Mouse (Mus musculus) midbrain, embryonic 10.5 days (tissue): ENCODE measurements around the gene Tmc7. TPM values are rescaled to one million over a fixed set of nuclear protein-coding genes. Genes with fewer than 3 reads are reported as not detected.

Experiments
- DNase-seq: peaks from one replicate; pipeline ENCODE4 v3.0.0-alpha.2; 2017; ENCODE audit warnings: low spot score
- H3K27ac ChIP-seq: fragments of 300-500 bp; sonication (generic); replicated peaks from 2 replicates; pipeline ENCODE4 v1.5.1; 2016; ENCODE audit warnings: mild to moderate bottlenecking
- H3K27me3 ChIP-seq: fragments of 300-500 bp; sonication (generic); 2 replicates; pipeline ENCODE4 v1.6.1; 2016; ENCODE audit warnings: low read depth, mild to moderate bottlenecking; ENCODE audit not compliant: poor library complexity, severe bottlenecking
- H3K36me3 ChIP-seq: fragments of 300-500 bp; sonication (generic); 2 replicates; pipeline ENCODE4 v1.6.1; 2016; ENCODE audit warnings: mild to moderate bottlenecking, moderate library complexity
- H3K4me1 ChIP-seq: fragments of 300-500 bp; sonication (generic); 2 replicates; pipeline ENCODE4 v1.6.1; 2016
- H3K4me3 ChIP-seq: fragments of 300-500 bp; sonication (generic); 2 replicates; pipeline ENCODE4 v1.5.1; 2016; ENCODE audit warnings: mild to moderate bottlenecking, moderate library complexity
- H3K9me3 ChIP-seq: fragments of 300-500 bp; sonication (generic); replicated peaks from 2 replicates; pipeline ENCODE4 v1.6.1; 2016; ENCODE audit warnings: mild to moderate bottlenecking
- WGBS: fragments of 180-500 bp; shearing (Covaris S2); methylation state at CpG from one replicate; pipeline ENCODE4 v1.1.7; 2016; 5-methylcytosine and 5-hydroxymethylcytosine counted together
- polyA plus RNA-seq: library from polyadenylated mRNA; unstranded; fragments of >200 nt; fragmentation: Nextera tagmentation; extraction: Ambion mirVana; gene quantifications from 2 replicates; pipeline ENCODE4 v1.2.1, GENCODE M21; 2016

Gene Tmc7
- polyA plus RNA-seq, 1 experiment from 2014 or later, result 7.4 TPM

- Histone ChIP-seq H3K27ac (no peak overlapping the region), H3K4me1 (no peaks in the 10 kb centered on the region), H3K36me3 (no peaks in the 10 kb centered on the region), H3K9me3 (no peaks in the 10 kb centered on the region; the same call in 1 of the 2 replicates), H3K4me3 (no peak overlapping the region), H3K27me3 (no peaks in the 10 kb centered on the region)
- DNase-seq, result no peak
- WGBS, result 88% methylated on average over 8 of the region's 8 CpGs
Measured at GRCm38 (mm10) chr7:118604842-118605241, 20.3 kb upstream of the Tmc7 start.

- DNase-seq, result no peak
- WGBS, result 75% methylated on average over 12 of the region's 12 CpGs
- peaks cover 40% of the 10 kb centered on the region for H3K27me3 ChIP-seq
Measured at GRCm38 (mm10) chr7:118599954-118600631, 15.6 kb upstream of the Tmc7 start.

GRCm38 (mm10) chr7:118597201-118597600, 12.7 kb upstream of the Tmc7 start, which contains the start of gene Tmc5:
Gene Tmc5 (plus strand): TSS chr7:118597297.
- Histone ChIP-seq H3K27ac (peak within 1 kb of the TSS; percentile 46), H3K36me3 (no peaks in the 10 kb centered on the region), H3K4me1 (peaks cover 59% of the 10 kb centered on the region), H3K27me3 (peaks cover 40% of the 10 kb centered on the region), H3K9me3 (no peaks in the 10 kb centered on the region), H3K4me3 (peak within 1 kb of the TSS; percentile 52)
- 5% methylated on average over 23 of the region's 23 CpGs for WGBS
- DNase-seq, result peak; percentile 27

More at GRCm38 (mm10) chr7:118599954-118600631, 15.6 kb upstream of the Tmc7 start:
- H3K4me3 ChIP-seq, result no peak overlapping the region
- peaks cover 30% of the 10 kb centered on the region for H3K4me1 ChIP-seq
- no peaks in the 10 kb centered on the region for H3K9me3 ChIP-seq
- H3K36me3 ChIP-seq, result no peaks in the 10 kb centered on the region
- no peak overlapping the region for H3K27ac ChIP-seq

GRCm38 (mm10) chr7:118596271-118596670, 11.7 kb upstream of the Tmc7 start:
- no peak for DNase-seq
- peaks cover 64% of the 10 kb centered on the region for H3K4me1 ChIP-seq
- H3K9me3 ChIP-seq, result no peaks in the 10 kb centered on the region
- 79% methylated on average over 11 of the region's 11 CpGs for WGBS
- no peak overlapping the region for H3K4me3 ChIP-seq
- H3K36me3 ChIP-seq, result no peaks in the 10 kb centered on the region
- H3K27me3 ChIP-seq, result peaks cover 40% of the 10 kb centered on the region
- H3K27ac ChIP-seq, result no peak overlapping the region

GRCm38 (mm10) chr7:118595228-118595627, 10.7 kb upstream of the Tmc7 start:
- Histone ChIP-seq H3K9me3 (no peaks in the 10 kb centered on the region), H3K4me1 (peaks cover 64% of the 10 kb centered on the region), H3K27ac (peak overlapping the region; percentile 96), H3K4me3 (peak overlapping the region; percentile 43), H3K36me3 (no peaks in the 10 kb centered on the region), H3K27me3 (peaks cover 40% of the 10 kb centered on the region)
- WGBS, result 2% methylated on average over 14 of the region's 14 CpGs
- peak; percentile 94 for DNase-seq

- Histone ChIP-seq H3K27me3 (peaks cover 40% of the 10 kb centered on the region), H3K9me3 (no peaks in the 10 kb centered on the region), H3K36me3 (no peaks in the 10 kb centered on the region), H3K27ac (peak overlapping the region; percentile 96), H3K4me1 (peaks cover 64% of the 10 kb centered on the region), H3K4me3 (peak overlapping the region; percentile 43)
- 27% methylated on average over 10 of the region's 10 CpGs for WGBS
- DNase-seq, result no peak
Measured at GRCm38 (mm10) chr7:118594611-118595010, 10.1 kb upstream of the Tmc7 start.

GRCm38 (mm10) chr7:118593567-118594407, 9.3 kb upstream of the Tmc7 start:
- H3K4me1 ChIP-seq, result peaks cover 60% of the 10 kb centered on the region
- H3K27me3 ChIP-seq, result peaks cover 34% of the 10 kb centered on the region
- H3K4me3 ChIP-seq, result peak overlapping the region; percentile 43
- H3K27ac ChIP-seq, result peak overlapping the region; percentile 96
- peak; percentile 92 for DNase-seq
- WGBS, result 1% methylated on average over 9 of the region's 9 CpGs
- H3K36me3 ChIP-seq, result no peaks in the 10 kb centered on the region
- H3K9me3 ChIP-seq, result no peaks in the 10 kb centered on the region

- H3K27ac ChIP-seq, result peak overlapping the region; percentile 96
- no peak overlapping the region for H3K4me3 ChIP-seq
Measured at GRCm38 (mm10) chr7:118592146-118592545, 7.6 kb upstream of the Tmc7 start.

GRCm38 (mm10) chr7:118590726-118591305, 6.3 kb upstream of the Tmc7 start:
- DNase-seq, result no peak
- 94% methylated on average over 5 of the region's 5 CpGs for WGBS
- H3K36me3 ChIP-seq, result no peaks in the 10 kb centered on the region
- H3K27me3 ChIP-seq, result peaks cover 5% of the 10 kb centered on the region
- no peak overlapping the region for H3K4me3 ChIP-seq
- H3K4me1 ChIP-seq, result peaks cover 40% of the 10 kb centered on the region
- H3K9me3 ChIP-seq, result peaks cover 5% of the 10 kb centered on the region; the same call in 1 of the 2 replicates
- no peak overlapping the region for H3K27ac ChIP-seq

More at GRCm38 (mm10) chr7:118592146-118592545, 7.6 kb upstream of the Tmc7 start:
- no peaks in the 10 kb centered on the region for H3K9me3 ChIP-seq
- 47% methylated on average over 6 of the region's 6 CpGs for WGBS
- H3K36me3 ChIP-seq, result no peaks in the 10 kb centered on the region
- peaks cover 18% of the 10 kb centered on the region for H3K27me3 ChIP-seq
- DNase-seq, result no peak
- H3K4me1 ChIP-seq, result peaks cover 46% of the 10 kb centered on the region

GRCm38 (mm10) chr7:118585856-118586255, 1.3 kb upstream of the Tmc7 start:
- 78% methylated on average over 6 of the region's 6 CpGs for WGBS
- Histone ChIP-seq H3K36me3 (peaks cover 5% of the 10 kb centered on the region), H3K27me3 (no peaks in the 10 kb centered on the region), H3K9me3 (peaks cover 8% of the 10 kb centered on the region), H3K4me1 (peaks cover 23% of the 10 kb centered on the region), H3K4me3 (no peak overlapping the region), H3K27ac (no peak overlapping the region)
- no peak for DNase-seq

GRCm38 (mm10) chr7:118584926-118585325, 390 bp upstream of the Tmc7 start:
- Histone ChIP-seq H3K27me3 (no peaks in the 10 kb centered on the region), H3K9me3 (peaks cover 18% of the 10 kb centered on the region), H3K4me3 (peak overlapping the region; percentile 81), H3K4me1 (peaks cover 23% of the 10 kb centered on the region), H3K27ac (peak overlapping the region; percentile 91), H3K36me3 (peaks cover 14% of the 10 kb centered on the region)
- 76% methylated on average over 5 of the region's 5 CpGs for WGBS
- DNase-seq, result no peak

GRCm38 (mm10) chr7:118583821-118584220, 715 bp downstream of the Tmc7 start:
- peaks cover 23% of the 10 kb centered on the region for H3K4me1 ChIP-seq
- WGBS, result 16% methylated on average over 7 of the region's 7 CpGs
- peak overlapping the region; percentile 91 for H3K27ac ChIP-seq
- H3K9me3 ChIP-seq, result peaks cover 20% of the 10 kb centered on the region
- DNase-seq, result no peak
- H3K36me3 ChIP-seq, result peaks cover 18% of the 10 kb centered on the region
- no peaks in the 10 kb centered on the region for H3K27me3 ChIP-seq
- H3K4me3 ChIP-seq, result peak overlapping the region; percentile 81
